Mouse (Mus musculus): ENCODE measurements around the gene Fam214a.

- TF ChIP-seq POLR2A (IDR thresholded peaks at IDR 0.05; ENCODE audit: low read depth, low read length) (no peak), CTCF (IDR thresholded peaks at IDR 0.05; ENCODE audit: borderline replicate concordance, insufficient read depth, low read length) (no peak)
Observed at GRCm38 (mm10) chr9:74971191-74971976, 18.7 kb downstream of the Fam214a start.

Measured in embryonic fibroblast, embryonic 13.5 days (primary cell).